Mouse (Mus musculus) monocyte, adult 59 days (primary cell): Measurements from ENCODE around the gene Rsph6a. TPM values are rescaled to one million over a fixed set of nuclear protein-coding genes. Genes with fewer than 3 reads are reported as not detected.

Experiments
- total RNA-seq, 2 experiments: library from RNA; stranded (reverse); gene quantifications; one replicate each; pipeline ENCODE4 v1.2.4; 2023

Gene Rsph6a
- not detected for total RNA-seq

DNA sequence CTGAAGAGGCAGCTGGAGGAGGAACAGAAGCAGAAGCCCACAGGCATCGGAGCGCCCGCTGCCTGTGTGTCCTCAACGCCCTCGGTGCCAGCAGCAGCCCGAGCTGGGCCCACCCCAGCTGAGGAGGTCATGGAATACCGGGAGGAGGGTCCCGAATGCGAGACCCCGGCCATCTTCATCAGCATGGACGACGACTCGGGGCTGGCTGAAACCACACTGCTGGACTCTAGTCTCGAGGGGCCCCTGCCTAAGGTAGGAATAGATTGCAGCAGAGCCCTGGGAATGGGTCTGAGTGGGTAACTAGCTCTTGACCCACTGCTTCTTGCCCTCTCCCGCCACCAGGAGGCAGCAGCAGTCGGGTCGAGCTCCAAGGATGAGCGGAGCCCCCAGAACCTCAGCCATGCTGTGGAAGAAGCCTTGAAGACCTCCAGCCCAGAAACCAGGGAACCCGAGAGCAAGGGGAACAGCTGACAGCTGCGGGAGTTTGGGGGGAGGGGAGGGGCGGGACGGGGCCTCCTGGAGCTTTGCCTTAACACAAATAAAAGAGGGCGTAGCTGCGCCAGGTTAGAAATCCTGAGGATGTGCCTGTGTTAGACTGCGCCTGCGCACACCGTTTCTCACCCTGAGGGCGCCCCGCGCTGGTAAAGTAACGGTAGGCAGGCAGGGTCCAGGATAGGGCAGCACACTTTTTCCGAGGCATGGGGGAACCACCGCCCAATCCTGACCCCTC lies at the start of gene Rsph6a:
TSS of gene Rsph6a (plus strand) at position 644 of the 730 bp plus-strand sequence.

DNA sequence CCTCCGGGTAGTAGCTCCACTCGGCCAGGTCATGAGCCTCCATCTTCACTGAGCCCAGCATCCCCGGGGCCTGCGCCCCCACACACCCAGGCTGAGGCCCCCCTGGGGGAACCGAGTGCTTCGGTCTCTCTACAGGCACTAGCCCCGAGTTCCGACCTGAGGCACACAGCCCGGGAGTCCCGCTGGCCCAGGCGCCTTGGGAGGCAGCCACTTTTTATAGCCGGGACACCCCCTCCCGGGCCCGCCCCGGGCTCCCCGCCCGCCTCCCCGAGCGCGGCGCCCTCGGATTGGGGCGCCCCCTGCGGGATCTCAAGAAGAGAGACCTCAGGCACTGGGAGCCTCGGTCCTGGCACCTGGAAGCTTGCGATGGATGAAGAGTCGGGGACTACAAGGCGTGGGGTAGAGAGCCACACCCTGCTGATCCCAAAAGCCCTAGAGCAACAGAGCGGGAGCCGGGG lies 31.1 kb upstream of the Rsph6a start, which contains the start of gene Foxa3:
TSS of gene Foxa3 (minus strand) at position 182 of the 458 bp plus-strand sequence.

DNA sequence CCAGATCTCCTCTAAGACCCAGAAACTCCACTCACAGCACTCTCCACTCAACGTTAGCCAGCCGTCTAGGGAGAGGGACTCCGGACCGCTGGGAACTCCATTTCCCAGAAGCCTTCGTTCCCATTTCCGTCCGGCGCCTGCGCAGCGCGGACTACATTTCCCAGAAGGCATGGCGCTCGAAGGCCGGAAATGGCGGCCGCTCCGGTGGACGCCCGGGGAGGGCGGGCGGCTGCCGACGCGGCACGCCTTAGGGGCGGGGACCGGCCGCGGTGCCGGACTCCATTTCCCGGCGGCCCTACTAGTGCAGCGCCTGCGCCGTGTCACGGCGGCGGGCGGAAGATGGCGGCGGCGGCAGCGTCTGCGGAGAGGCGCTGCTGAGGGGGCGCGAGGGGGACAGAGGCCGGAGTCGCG lies 30.4 kb upstream of the Rsph6a start, which contains the start of gene Sympk:
TSS of gene Sympk (plus strand) at position 282 of the 411 bp plus-strand sequence.

DNA sequence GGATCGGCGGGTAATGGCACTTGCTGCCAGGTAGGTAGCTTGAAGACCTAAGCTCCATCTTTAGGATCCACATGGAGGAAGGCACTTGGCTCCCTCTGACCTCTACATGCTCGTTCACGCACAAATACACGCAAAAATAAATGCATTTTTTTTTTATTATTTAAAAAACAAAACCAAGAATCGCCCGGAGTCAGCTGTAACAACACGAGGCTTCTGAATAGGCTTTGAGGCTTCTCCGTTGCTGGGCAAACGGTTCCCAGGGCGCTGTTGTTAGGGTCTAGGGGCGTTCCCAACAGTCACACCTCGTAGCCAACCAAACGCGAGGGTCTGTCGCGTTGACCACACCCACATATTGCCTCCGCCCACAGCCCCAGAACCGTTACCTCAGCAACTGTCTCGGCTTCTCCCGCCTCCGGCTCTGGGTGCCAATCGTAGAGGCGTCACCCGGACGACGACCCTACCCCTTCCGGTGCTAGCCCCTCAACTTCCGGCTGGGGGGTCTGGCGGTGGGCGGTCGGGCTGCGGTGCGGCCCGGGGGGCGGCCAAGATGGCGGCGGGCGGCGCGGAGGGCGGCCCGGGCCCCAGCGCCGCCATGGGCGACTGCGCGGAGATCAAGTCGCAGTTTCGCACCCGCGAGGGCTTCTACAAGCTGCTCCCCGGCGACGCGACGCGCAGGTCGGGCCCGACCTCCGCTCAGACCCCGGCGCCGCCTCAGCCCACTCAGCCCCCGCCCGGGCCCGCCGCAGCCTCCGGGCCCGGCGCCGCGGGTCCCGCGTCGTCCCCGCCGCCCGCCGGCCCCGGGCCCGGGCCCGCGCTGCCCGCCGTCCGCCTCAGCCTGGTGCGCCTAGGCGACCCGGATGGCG lies 21.5 kb downstream of the Rsph6a start, which contains the start of gene Dmwd:
TSS of gene Dmwd (plus strand) at position 505 of the 863 bp plus-strand sequence.

DNA sequence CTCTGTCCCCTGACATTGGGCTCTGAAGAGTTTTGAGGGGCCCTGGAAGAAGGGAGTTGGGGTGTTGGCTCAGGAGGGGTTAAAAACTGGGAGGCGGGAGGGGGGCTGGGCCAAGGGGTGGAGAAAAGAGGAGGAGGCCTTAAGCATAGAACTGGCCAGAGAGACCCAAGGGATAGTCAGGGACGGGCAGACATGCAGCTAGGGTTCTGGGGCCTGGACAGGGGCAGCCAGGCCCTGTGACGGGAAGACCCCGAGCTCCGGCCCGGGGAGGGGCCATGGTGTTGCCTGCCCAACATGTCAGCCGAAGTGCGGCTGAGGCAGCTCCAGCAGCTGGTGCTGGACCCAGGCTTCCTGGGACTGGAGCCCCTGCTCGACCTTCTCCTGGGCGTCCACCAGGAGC lies 29.2 kb downstream of the Rsph6a start, which contains the start of gene Dmpk:
TSS of gene Dmpk (plus strand) at position 149 of the 400 bp plus-strand sequence.

DNA sequence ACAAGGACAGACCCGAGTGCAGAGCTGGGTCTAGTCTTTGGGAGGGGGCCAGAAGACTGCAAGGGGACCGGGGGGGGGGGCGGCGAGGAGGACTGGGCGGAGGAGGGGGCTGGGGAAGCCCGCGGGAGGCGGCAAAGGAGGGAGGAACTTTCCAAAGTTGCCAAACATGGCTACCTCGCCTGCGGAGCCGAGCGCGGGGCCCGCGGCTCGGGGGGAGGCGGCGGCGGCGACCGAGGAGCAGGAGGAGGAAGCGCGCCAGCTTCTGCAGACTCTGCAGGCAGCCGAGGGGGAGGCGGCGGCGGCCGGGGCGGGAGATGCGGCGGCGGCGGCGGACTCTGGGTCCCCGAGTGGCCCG lies 40.0 kb downstream of the Rsph6a start, which contains the start of gene Six5:
TSS of gene Six5 (plus strand) at position 124 of the 355 bp plus-strand sequence.

DNA sequence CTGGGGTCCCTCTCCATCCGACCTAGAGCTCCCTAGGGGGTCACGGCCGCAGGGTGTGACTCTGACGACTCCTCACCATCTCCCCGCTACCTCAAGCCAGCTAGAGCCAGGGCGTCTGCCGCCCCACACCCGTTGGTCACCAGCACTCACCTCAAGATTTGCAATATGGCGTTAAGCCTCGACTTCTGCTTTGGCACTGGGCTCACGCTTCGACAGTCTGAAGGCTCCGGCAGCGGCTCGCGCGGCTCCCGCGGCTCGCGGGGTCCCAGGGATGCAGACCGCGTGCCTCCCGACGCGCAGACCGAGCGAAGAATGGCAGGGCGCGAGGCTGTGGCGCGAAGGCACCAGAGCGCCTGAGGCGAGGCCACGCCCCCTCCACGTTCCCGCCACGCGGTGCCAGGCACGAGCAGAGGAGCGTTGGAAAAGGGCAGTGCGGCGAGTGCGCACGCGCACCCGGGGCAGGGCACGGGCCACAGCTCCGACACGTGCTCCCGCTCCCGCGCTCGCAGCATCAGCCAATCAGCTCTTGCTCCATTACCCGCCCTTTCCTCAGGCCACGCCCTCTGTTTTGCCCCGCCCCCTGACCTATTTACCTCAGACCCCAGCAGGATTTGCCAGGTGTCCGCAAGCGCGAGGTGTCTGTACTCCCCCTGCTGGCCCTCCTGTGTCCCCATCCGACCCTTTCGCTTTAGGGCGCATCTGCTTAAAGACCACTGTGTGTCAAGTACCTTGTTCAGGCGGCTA lies 63.7 kb downstream of the Rsph6a start, which contains the start of gene Gm4969:
TSS of gene Gm4969 (minus strand) at position 341 of the 744 bp plus-strand sequence.

DNA sequence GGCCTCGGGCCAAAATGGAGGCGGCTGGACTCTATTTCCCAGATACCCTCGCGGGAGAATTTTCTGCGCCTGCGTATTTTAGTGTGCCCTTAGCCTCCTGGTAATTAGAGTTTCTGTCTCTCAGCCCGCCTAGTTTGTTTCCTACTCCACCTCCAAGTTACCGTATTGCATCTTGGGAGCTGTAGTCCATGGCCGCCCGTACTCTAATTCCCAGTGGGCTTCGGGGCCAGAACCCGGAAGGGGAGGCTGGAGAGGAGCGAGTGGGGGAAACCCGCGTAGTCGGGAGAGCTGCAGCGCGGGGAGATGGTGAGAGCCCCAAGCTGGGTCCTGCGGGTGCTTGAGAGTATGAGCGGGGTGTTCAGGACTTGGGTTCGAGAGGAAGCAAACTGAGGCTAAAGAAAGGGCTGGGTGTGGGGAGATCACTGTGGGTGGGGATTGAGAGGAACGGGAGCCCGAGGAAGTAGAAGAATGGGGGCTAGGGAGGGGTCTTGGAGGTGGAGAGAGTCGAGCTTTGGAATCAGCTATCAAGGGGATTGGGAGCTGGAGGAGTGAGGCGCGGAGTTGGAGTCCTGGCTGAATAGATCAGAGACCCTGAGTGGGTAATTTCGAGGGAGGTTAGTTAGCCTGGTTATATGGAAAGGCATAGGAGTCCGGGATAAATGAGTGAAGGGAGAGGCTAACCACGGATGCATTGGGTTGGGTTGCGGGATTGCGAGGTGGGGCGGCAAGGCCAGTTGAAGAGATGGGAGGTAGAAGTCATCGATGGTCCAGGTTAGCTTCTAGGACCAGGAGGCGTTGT lies 65.3 kb downstream of the Rsph6a start, which contains the start of gene Fbxo46:
TSS of gene Fbxo46 (plus strand) at position 229 of the 799 bp plus-strand sequence.

Other genes with a start within 250 kb of the Rsph6a start
- not detected for gene Psg17, start 233.1 kb upstream of the Rsph6a start, total RNA-seq
- not detected for gene Mill2, start 214.7 kb upstream of the Rsph6a start, total RNA-seq
- 100 to 1,000 TPM; 229 to 265 TPM for gene Pglyrp1, start 183.4 kb upstream of the Rsph6a start, total RNA-seq
- gene Ccdc61, start 144.3 kb upstream of the Rsph6a start, total RNA-seq: 10 to 100 TPM; 21.1 to 24.7 TPM
- gene Nova2, start 128.8 kb upstream of the Rsph6a start, total RNA-seq: under 1 TPM in 1 of 2 experiments, not detected in 1; 0.05 TPM
- gene Nanos2, start 67.3 kb upstream of the Rsph6a start, total RNA-seq: not detected
- gene Mypop, start 63.4 kb upstream of the Rsph6a start, total RNA-seq: 1 to 10 TPM in 1 of 2 experiments, under 1 TPM in 1; 0.79 to 1.0 TPM
- 10 to 100 TPM; 16.4 to 17.3 TPM for gene Irf2bp1, start 50.6 kb upstream of the Rsph6a start, total RNA-seq
- not detected for gene Foxa3, start 31.2 kb upstream of the Rsph6a start, total RNA-seq
- gene Sympk, start 30.3 kb upstream of the Rsph6a start, total RNA-seq: 10 to 100 TPM; 77.6 to 77.8 TPM
- 1 to 10 TPM; 2.5 to 5.0 TPM for gene Dmwd, start 21.5 kb downstream of the Rsph6a start, total RNA-seq
- gene Dmpk, start 29.2 kb downstream of the Rsph6a start, total RNA-seq: 10 to 100 TPM; 55.7 to 63.9 TPM
- gene Six5, start 39.9 kb downstream of the Rsph6a start, total RNA-seq: under 1 TPM; 0.58 to 0.73 TPM
- gene Gm4969, start 63.7 kb downstream of the Rsph6a start, total RNA-seq: not detected
- gene Fbxo46, start 65.2 kb downstream of the Rsph6a start, total RNA-seq: 10 to 100 TPM; 15.2 to 15.6 TPM
- gene Qpctl, start 94.6 kb downstream of the Rsph6a start, total RNA-seq: 1 to 10 TPM; 9.0 to 9.4 TPM
- gene Snrpd2, start 95.0 kb downstream of the Rsph6a start, total RNA-seq: 10 to 100 TPM; 51.0 to 53.8 TPM
- gene Gipr, start 111.4 kb downstream of the Rsph6a start, total RNA-seq: not detected
- 10 to 100 TPM; 21.4 to 22.2 TPM for gene Eml2, start 121.7 kb downstream of the Rsph6a start, total RNA-seq
- not detected for gene Gpr4, start 157.8 kb downstream of the Rsph6a start, total RNA-seq
- 10 to 100 TPM; 44.6 to 45.7 TPM for gene Opa3, start 173.6 kb downstream of the Rsph6a start, total RNA-seq
- 100 to 1,000 TPM; 298 to 304 TPM for gene Vasp, start 217.1 kb downstream of the Rsph6a start, total RNA-seq
- gene Ppm1n, start 225.4 kb downstream of the Rsph6a start, total RNA-seq: 1 to 10 TPM; 2.5 to 9.1 TPM
- 1 to 10 TPM in 1 of 2 experiments, under 1 TPM in 1; 0.88 to 1.1 TPM for gene Rtn2, start 227.9 kb downstream of the Rsph6a start, total RNA-seq